ENCODE assay signal across 14 mouse cellular contexts in the genomic region with DNA sequence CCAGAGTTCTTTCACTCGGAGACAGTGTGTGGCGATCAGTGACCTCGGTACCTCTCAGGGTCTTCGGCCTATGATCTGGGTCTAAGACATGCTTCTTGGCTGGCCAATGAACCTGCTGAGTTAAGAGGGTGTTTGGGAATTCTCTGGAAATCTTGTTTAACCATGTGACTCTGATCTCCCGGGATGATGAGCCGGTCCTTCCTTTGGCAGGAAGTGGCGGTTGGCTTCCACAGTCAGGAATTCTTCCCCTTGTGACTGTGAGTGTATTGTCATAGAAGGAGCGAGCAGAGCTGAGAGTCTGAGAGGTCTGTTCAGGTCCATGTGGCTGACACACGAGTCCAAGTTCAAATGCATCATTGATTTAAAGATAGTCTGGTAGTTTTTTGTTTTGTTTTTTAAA. TPM values are rescaled to one million over a fixed set of nuclear protein-coding genes. Genes with fewer than 3 reads are reported as not detected.
DNase-seq lines count a peak whose midpoint lies in the region; ATAC-seq and TF ChIP-seq lines count a peak whose summit lies in the region.
"Had no signal": no experiment of that assay in that cellular context is flagged by ENCODE, and none has a peak within 500 bp of the region (broad histone marks: within the 10 kb centered on the region; RNA-seq: fewer than 3 reads in every experiment).

No protein-coding gene starts in this region.

- H3K4me1 ChIP-seq in heart, embryonic 16.5 days (ENCODE audit: control insufficient read depth, insufficient read depth, low read length): peaks cover 39% of the 10 kb centered on the region
- peaks cover 41% of the 10 kb centered on the region for H3K4me1 ChIP-seq in lung, embryonic 15.5 days

- no peak overlapping the region for H3K4me2 ChIP-seq in heart, embryonic 16.5 days (ENCODE audit: low read depth, low read length)
- no peak overlapping the region for H3K4me2 ChIP-seq in lung, embryonic 15.5 days
- H3K4me2 ChIP-seq: embryonic facial prominence, embryonic 15.5 days; neural tube, embryonic 13.5 days had no signal

- peak; percentile 32 for DNase-seq in adipocyte (ENCODE audit: low spot score)
- DNase-seq in layer of hippocampus, adult 9-11 months: no peak
- DNase-seq in T-cell, adult 2 months (ENCODE audit: low spot score): no peak
- DNase-seq in adrenal gland, postnatal 36 days: no peak
- DNase-seq: cerebellum, adult 9-11 months had no signal

- H3ac ChIP-seq in C2C12 (ENCODE audit: control insufficient read depth, insufficient read length, low read depth): no peak overlapping the region

- no peak overlapping the region for H3K9ac ChIP-seq in heart, embryonic 16.5 days (ENCODE audit: low read length)
- H3K9ac ChIP-seq in lung, embryonic 15.5 days: no peak overlapping the region
- H3K9ac ChIP-seq: embryonic facial prominence, embryonic 15.5 days; neural tube, embryonic 13.5 days had no signal

- H3K79me3 ChIP-seq in C2C12 (ENCODE audit: low read depth): no peaks in the 10 kb centered on the region

- no peaks in the 10 kb centered on the region for H3K36me3 ChIP-seq in C2C12 (ENCODE audit: control insufficient read depth, insufficient read depth)
- no peaks in the 10 kb centered on the region for H3K36me3 ChIP-seq in heart, embryonic 16.5 days (ENCODE audit: control insufficient read depth, insufficient read depth)
- no peaks in the 10 kb centered on the region for H3K36me3 ChIP-seq in lung, embryonic 15.5 days
- H3K36me3 ChIP-seq: embryonic facial prominence, embryonic 15.5 days; G1E; neural tube, embryonic 13.5 days had no signal

- no peaks in the 10 kb centered on the region for H3K27me3 ChIP-seq in C2C12 (ENCODE audit: control insufficient read depth, insufficient read depth, insufficient read length)
- no peaks in the 10 kb centered on the region for H3K27me3 ChIP-seq in heart, embryonic 16.5 days (ENCODE audit: control insufficient read depth, insufficient read depth, low read length)
- H3K27me3 ChIP-seq in lung, embryonic 15.5 days: no peaks in the 10 kb centered on the region
- H3K27me3 ChIP-seq: embryonic facial prominence, embryonic 15.5 days; neural tube, embryonic 13.5 days had no signal

- no peaks in the 10 kb centered on the region for H3K79me2 ChIP-seq in C2C12 (ENCODE audit: control insufficient read depth, insufficient read depth)

- H3K4me3 ChIP-seq in C2C12 (ENCODE audit: insufficient read depth, poor library complexity, severe bottlenecking): no peak overlapping the region
- no peak overlapping the region for H3K4me3 ChIP-seq in heart, embryonic 16.5 days (ENCODE audit: low read length)
- no peak overlapping the region for H3K4me3 ChIP-seq in lung, embryonic 15.5 days
- H3K4me3 ChIP-seq: embryonic facial prominence, embryonic 15.5 days; megakaryocyte, embryonic 14.5 days; neural tube, embryonic 13.5 days had no signal

- 0 out of 2 replicates have a peak overlapping the region, but pooled peaks have one; percentile 22 for H3K27ac ChIP-seq in heart, embryonic 16.5 days (ENCODE audit: low read length)
- H3K27ac ChIP-seq in lung, embryonic 15.5 days: peak overlapping the region; percentile 16; the same call in 1 of the 2 replicates
- H3K27ac ChIP-seq: neural tube, embryonic 13.5 days had no signal

- no peak for ATAC-seq in heart, embryonic 16.5 days (replicated peaks; ENCODE audit: extremely low read depth, insufficient read depth, low FRiP score)
- no peak for ATAC-seq in lung, embryonic 15.5 days (ENCODE audit: borderline replicate concordance, extremely low read depth, low FRiP score, low TSS enrichment)

- no peak for TF ChIP-seq CTCF in C2C12 (IDR thresholded peaks at IDR 0.05; ENCODE audit: control insufficient read depth, insufficient read depth, insufficient read length)

- 64% methylated on average over 9 of the region's 9 CpGs for WGBS in heart, embryonic 16.5 days
- 60% methylated on average over 9 of the region's 9 CpGs for WGBS in lung, embryonic 15.5 days

- H3K9me3 ChIP-seq in heart, embryonic 16.5 days (replicated peaks; ENCODE audit: control insufficient read depth, low read length): no peaks in the 10 kb centered on the region
- H3K9me3 ChIP-seq in lung, embryonic 15.5 days: no peaks in the 10 kb centered on the region
- H3K9me3 ChIP-seq: embryonic facial prominence, embryonic 15.5 days; G1E; megakaryocyte, embryonic 14.5 days; neural tube, embryonic 13.5 days had no signal

TF ChIP-seq in C2C12, 6 proteins besides CTCF, POLR2A, EP300 and RAD21:
- TF ChIP-seq MAX (IDR thresholded peaks at IDR 0.05) (peak; percentile 14), FOSL1 (IDR thresholded peaks at IDR 0.05; ENCODE audit: insufficient read depth, low read length, poor library complexity, severe bottlenecking) (no peak), USF1 (IDR thresholded peaks at IDR 0.05; ENCODE audit: low read depth) (peak; percentile 65), MYOG (IDR thresholded peaks at IDR 0.05; ENCODE audit: control insufficient read depth, extremely low read depth, insufficient read length) (no peak), CEBPB (IDR thresholded peaks at IDR 0.05; ENCODE audit: low read depth) (no peak), MYOD1 (IDR thresholded peaks at IDR 0.05; ENCODE audit: control insufficient read depth, insufficient read length, low read depth) (no peak)
TF ChIP-seq in C2C12: peak in this region for 2.

RNA-seq across cellular contexts. Expression of a gene that starts 37.4 kb away (rescaled TPM):
- polyA plus RNA-seq in C2C12 (2012; fragmentation: generic; extraction: Trizol): 0.02 TPM
- 0.51 and 0.68 TPM in 2 replicates for polyA plus RNA-seq in heart, embryonic 16.5 days (2015; fragmentation: Nextera tagmentation; extraction: Ambion mirVana)
- polyA plus RNA-seq in lung, embryonic 15.5 days (2015; fragmentation: Nextera tagmentation; extraction: Ambion mirVana): 0.58 and 0.67 TPM in 2 replicates
- total RNA-seq in adrenal gland, postnatal 36 days (2021): under 1 TPM in 1 of 2 experiments, not detected in 1; 0.20 TPM
- polyA plus RNA-seq: G1E had no signal

RNA-seq across cellular contexts. Expression of a gene that starts 46.9 kb away (rescaled TPM):
- polyA plus RNA-seq in C2C12 (2012; fragmentation: generic; extraction: Trizol): 0.22 TPM
- polyA plus RNA-seq in heart, embryonic 16.5 days (2015; fragmentation: Nextera tagmentation; extraction: Ambion mirVana): 2.7 and 4.4 TPM in 2 replicates
- polyA plus RNA-seq in lung, embryonic 15.5 days (2015; fragmentation: Nextera tagmentation; extraction: Ambion mirVana): not detected in 2 replicates
- not detected for total RNA-seq in adrenal gland, postnatal 36 days (2021)
- total RNA-seq: G1E had no signal
- polyA plus RNA-seq: embryonic facial prominence, embryonic 15.5 days; G1E; gonadal fat pad, adult 2 months; limb, embryonic 11.5 days; neural tube, embryonic 13.5 days had no signal
